In the genomic region with DNA sequence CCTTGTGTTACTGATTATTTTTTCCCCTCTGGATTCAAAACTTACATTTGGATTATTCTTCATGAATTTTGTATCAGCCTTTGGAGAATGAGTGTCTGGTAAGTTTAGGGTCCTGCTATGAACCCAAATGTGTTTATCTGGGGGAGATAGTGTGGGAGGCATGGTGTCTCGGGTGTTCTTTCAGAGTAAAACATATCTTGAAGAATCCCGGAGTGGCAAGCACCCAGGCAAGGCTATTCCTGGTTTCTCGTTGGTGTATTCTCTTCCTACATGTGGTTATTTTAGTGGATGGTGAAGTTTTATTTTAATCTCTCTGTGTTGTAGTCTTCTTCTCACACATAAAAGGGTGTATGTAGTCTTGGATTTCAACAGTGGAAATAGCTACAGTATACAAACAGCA, we compare ENCODE assay signal across 27 mouse cellular contexts.
DNase-seq lines count a peak whose midpoint lies in the region; ATAC-seq lines count a peak whose summit lies in the region.
"Had no signal": no experiment of that assay in that cellular context is flagged by ENCODE, and none has a peak within 500 bp of the region (broad histone marks: within the 10 kb centered on the region; RNA-seq: fewer than 3 reads in every experiment).

No protein-coding gene starts in this region.

- no peak overlapping the region for H3K9ac ChIP-seq in hindbrain, embryonic 13.5 days
- H3K9ac ChIP-seq: embryonic facial prominence, embryonic 12.5 days; forebrain, embryonic 12.5 days; heart, embryonic 12.5 days; liver, embryonic 13.5 days; neural tube, embryonic 13.5 days had no signal

- H3K36me3 ChIP-seq in hindbrain, embryonic 13.5 days: no peaks in the 10 kb centered on the region
- H3K36me3 ChIP-seq: embryonic facial prominence, embryonic 12.5 days; forebrain, embryonic 12.5 days; heart, embryonic 12.5 days; hindbrain, embryonic 10.5 days; liver, embryonic 13.5 days; neural tube, embryonic 13.5 days had no signal

- no peaks in the 10 kb centered on the region for H3K27me3 ChIP-seq in hindbrain, embryonic 13.5 days
- H3K27me3 ChIP-seq: embryonic facial prominence, embryonic 12.5 days; forebrain, embryonic 12.5 days; heart, embryonic 12.5 days; liver, embryonic 13.5 days; neural tube, embryonic 13.5 days had no signal

- no peaks in the 10 kb centered on the region for H3K9me3 ChIP-seq in hindbrain, embryonic 13.5 days
- H3K9me3 ChIP-seq: embryonic facial prominence, embryonic 12.5 days; forebrain, embryonic 12.5 days; heart, embryonic 12.5 days; hindbrain, embryonic 10.5 days; liver, embryonic 13.5 days; neural tube, embryonic 13.5 days had no signal

- no peak overlapping the region for H3K4me2 ChIP-seq in hindbrain, embryonic 13.5 days
- H3K4me2 ChIP-seq: embryonic facial prominence, embryonic 12.5 days; forebrain, embryonic 12.5 days; heart, embryonic 12.5 days; liver, embryonic 13.5 days; neural tube, embryonic 13.5 days had no signal

- no peak overlapping the region for H3K4me3 ChIP-seq in hindbrain, embryonic 13.5 days
- H3K4me3 ChIP-seq: embryonic facial prominence, embryonic 12.5 days; forebrain, embryonic 12.5 days; heart, embryonic 12.5 days; hindbrain, embryonic 10.5 days; liver, embryonic 13.5 days; myocyte; neural tube, embryonic 13.5 days had no signal

- no peak for ATAC-seq in hindbrain, embryonic 13.5 days (ENCODE audit: low FRiP score)
- ATAC-seq: CD4-positive, CD25-positive, alpha-beta regulatory T cell, adult 4 months; hindbrain, postnatal 0 days; intestine, embryonic 16.5 days had no signal

- 94% methylated on average over 3 of the region's 3 CpGs for WGBS in hindbrain, embryonic 13.5 days

- peak; percentile 75 for DNase-seq in right cerebral cortex, adult 18-20 months
- no peak for DNase-seq in right cerebral cortex, postnatal 4 days
- DNase-seq in left cerebral cortex, adult 9 months (ENCODE audit: low spot score in 2 of 2): peak; percentile 63 to 70
- DNase-seq in right cerebral cortex, postnatal 14 days: peak; percentile 21
- no peak for DNase-seq in thymus, postnatal 4 days
- no peak for DNase-seq in ovary, adult 18-20 months (ENCODE audit: low spot score)
- DNase-seq: adrenal gland, postnatal 25 days; cerebellum, postnatal 10 days; gastrocnemius, postnatal 25 days; heart, adult 18-20 months; heart, postnatal 10 days; kidney, adult 9 months; kidney, postnatal 36 days; liver, embryonic 13.5 days; lung, adult 2 months; midbrain, embryonic 14.5 days; thymus, adult 2 months had no signal

- H3K4me1 ChIP-seq in hindbrain, embryonic 13.5 days (replicated peaks): no peaks in the 10 kb centered on the region
- H3K4me1 ChIP-seq: embryonic facial prominence, embryonic 12.5 days; forebrain, embryonic 12.5 days; heart, embryonic 12.5 days; hindbrain, embryonic 10.5 days; liver, embryonic 13.5 days; neural tube, embryonic 13.5 days had no signal

- H3K27ac ChIP-seq in hindbrain, embryonic 13.5 days: no peak overlapping the region
- H3K27ac ChIP-seq: embryonic facial prominence, embryonic 12.5 days; forebrain, embryonic 12.5 days; hindbrain, embryonic 10.5 days; hindbrain, postnatal 0 days; liver, embryonic 13.5 days; neural tube, embryonic 13.5 days had no signal

Comparison
In these comparisons a context has a peak if more than half of its experiments do, and no peak if none do; other contexts are left out.
1. DNase-seq: peak in right cerebral cortex, adult 18-20 months (single experiment), left cerebral cortex, adult 9 months (2 of 2) and right cerebral cortex, postnatal 14 days (single experiment); none in right cerebral cortex, postnatal 4 days (single experiment), thymus, postnatal 4 days (single experiment) and ovary, adult 18-20 months (single experiment).